Mouse (Mus musculus): ENCODE results near the gene Stk4. TPM values are rescaled to one million over a fixed set of nuclear protein-coding genes. Genes with fewer than 3 reads are reported as not detected.

The Stk4 gene
- 21.1 and 24.0 TPM in 2 replicates for polyA plus RNA-seq (2015; fragmentation: Nextera tagmentation; extraction: Ambion mirVana)

- peaks cover 32% of the 10 kb centered on the region for H3K4me1 ChIP-seq (replicated peaks)
- H3K27me3 ChIP-seq, result no peaks in the 10 kb centered on the region
- peak; percentile 50 for ATAC-seq (ENCODE audit: low FRiP score)
- H3K9ac ChIP-seq, result peak within 1 kb of the TSS; percentile 89
- H3K4me2 ChIP-seq, result peak within 1 kb of the TSS; percentile 91
- H3K4me3 ChIP-seq, result peak within 1 kb of the TSS; percentile 97
- H3K36me3 ChIP-seq, result peaks cover 17% of the 10 kb centered on the region
- WGBS, result under 1% methylated on average over 45 of the region's 45 CpGs
- H3K27ac ChIP-seq, result peak within 1 kb of the TSS; percentile 91
- no peaks in the 10 kb centered on the region for H3K9me3 ChIP-seq
These were observed at the start of gene Stk4 for GRCm38 (mm10) chr2:164070142-164070764. Gene Stk4 (plus strand): TSS chr2:164070322.

- WGBS, result 60% methylated on average over 2 of the region's 2 CpGs
- ATAC-seq (ENCODE audit: low FRiP score), result no peak
- no peak overlapping the region for H3K9ac ChIP-seq
- H3K9me3 ChIP-seq, result no peaks in the 10 kb centered on the region
- no peaks in the 10 kb centered on the region for H3K27me3 ChIP-seq
- H3K4me2 ChIP-seq, result no peak overlapping the region
- no peak overlapping the region for H3K27ac ChIP-seq
- peaks cover 34% of the 10 kb centered on the region for H3K36me3 ChIP-seq
- no peak overlapping the region for H3K4me3 ChIP-seq
- no peaks in the 10 kb centered on the region for H3K4me1 ChIP-seq (replicated peaks)
These were observed 48.0 kb upstream of the Stk4 start for GRCm38 (mm10) chr2:164022104-164022503.

- H3K27me3 ChIP-seq, result no peaks in the 10 kb centered on the region
- no peak for ATAC-seq (ENCODE audit: low FRiP score)
- no peaks in the 10 kb centered on the region for H3K9me3 ChIP-seq
- H3K4me2 ChIP-seq, result no peak within 1 kb of the TSS
- no peak within 1 kb of the TSS for H3K4me3 ChIP-seq
- no peaks in the 10 kb centered on the region for H3K4me1 ChIP-seq (replicated peaks)
- WGBS, result 83% methylated on average over 16 of the region's 16 CpGs
- no peak within 1 kb of the TSS for H3K9ac ChIP-seq
- peaks cover 4% of the 10 kb centered on the region; the same call in 1 of the 2 replicates for H3K36me3 ChIP-seq
- no peak within 1 kb of the TSS for H3K27ac ChIP-seq
These were observed 45.0 kb upstream of the Stk4 start, which contains the start of gene Pabpc1l for GRCm38 (mm10) chr2:164025150-164025549. Gene Pabpc1l (plus strand): TSS chr2:164025450.

- Histone ChIP-seq H3K36me3 (no peaks in the 10 kb centered on the region), H3K27ac (no peak overlapping the region), H3K9ac (no peak overlapping the region), H3K9me3 (no peaks in the 10 kb centered on the region), H3K27me3 (no peaks in the 10 kb centered on the region), H3K4me1 (replicated peaks) (no peaks in the 10 kb centered on the region), H3K4me2 (no peak overlapping the region), H3K4me3 (no peak overlapping the region)
- ATAC-seq (ENCODE audit: low FRiP score), result no peak
- 78% methylated on average over 10 of the region's 10 CpGs for WGBS
These were observed 39.0 kb upstream of the Stk4 start for GRCm38 (mm10) chr2:164031147-164031546.

- 95% methylated on average over 3 of the region's 3 CpGs for WGBS
- ATAC-seq (ENCODE audit: low FRiP score), result no peak
These were observed 37.1 kb upstream of the Stk4 start for GRCm38 (mm10) chr2:164032973-164033372.

GRCm38 (mm10) chr2:164036520-164037019, 33.6 kb upstream of the Stk4 start:
- Histone ChIP-seq H3K36me3 (no peaks in the 10 kb centered on the region), H3K27ac (no peak overlapping the region), H3K9ac (no peak overlapping the region), H3K4me3 (no peak overlapping the region), H3K9me3 (no peaks in the 10 kb centered on the region), H3K4me1 (replicated peaks) (no peaks in the 10 kb centered on the region; the same call in 1 of the 2 replicates), H3K4me2 (no peak overlapping the region), H3K27me3 (no peaks in the 10 kb centered on the region)
- WGBS, result 57% methylated on average over 10 of the region's 10 CpGs
- no peak for ATAC-seq (ENCODE audit: low FRiP score)

More at GRCm38 (mm10) chr2:164032973-164033372, 37.1 kb upstream of the Stk4 start:
- Histone ChIP-seq H3K9me3 (no peaks in the 10 kb centered on the region), H3K4me2 (no peak overlapping the region), H3K27me3 (no peaks in the 10 kb centered on the region), H3K9ac (no peak overlapping the region), H3K4me1 (replicated peaks) (no peaks in the 10 kb centered on the region; the same call in 1 of the 2 replicates), H3K27ac (no peak overlapping the region), H3K4me3 (no peak overlapping the region), H3K36me3 (no peaks in the 10 kb centered on the region)

GRCm38 (mm10) chr2:164038407-164039028, 31.6 kb upstream of the Stk4 start:
- no peak overlapping the region for H3K4me2 ChIP-seq
- H3K36me3 ChIP-seq, result no peaks in the 10 kb centered on the region
- ATAC-seq (ENCODE audit: low FRiP score), result peak; percentile 36; the same call in 1 of the 2 replicates
- no peaks in the 10 kb centered on the region for H3K27me3 ChIP-seq
- no peaks in the 10 kb centered on the region; the same call in 1 of the 2 replicates for H3K4me1 ChIP-seq (replicated peaks)
- no peak overlapping the region for H3K9ac ChIP-seq
- no peak overlapping the region for H3K4me3 ChIP-seq
- whole genome bisulfite sequencing, result 96% methylated on average over 1 of the region's 1 CpGs
- no peak overlapping the region for H3K27ac ChIP-seq
- no peaks in the 10 kb centered on the region for H3K9me3 ChIP-seq

GRCm38 (mm10) chr2:164040949-164041348, 29.2 kb upstream of the Stk4 start:
- H3K4me3 ChIP-seq, result no peak overlapping the region
- H3K27ac ChIP-seq, result no peak overlapping the region
- 90% methylated on average over 6 of the region's 6 CpGs for WGBS
- H3K36me3 ChIP-seq, result no peaks in the 10 kb centered on the region
- no peak for ATAC-seq (ENCODE audit: low FRiP score)
- H3K4me1 ChIP-seq (replicated peaks), result no peaks in the 10 kb centered on the region; the same call in 1 of the 2 replicates
- no peak overlapping the region for H3K4me2 ChIP-seq
- H3K9ac ChIP-seq, result no peak overlapping the region
- no peaks in the 10 kb centered on the region for H3K9me3 ChIP-seq
- no peaks in the 10 kb centered on the region for H3K27me3 ChIP-seq

GRCm38 (mm10) chr2:164041523-164041922, 28.6 kb upstream of the Stk4 start:
- no peak overlapping the region for H3K9ac ChIP-seq
- H3K27me3 ChIP-seq, result no peaks in the 10 kb centered on the region
- no peak overlapping the region for H3K4me2 ChIP-seq
- WGBS, result 95% methylated on average over 2 of the region's 2 CpGs
- H3K27ac ChIP-seq, result no peak overlapping the region
- no peak overlapping the region for H3K4me3 ChIP-seq
- H3K9me3 ChIP-seq, result no peaks in the 10 kb centered on the region
- no peaks in the 10 kb centered on the region for H3K36me3 ChIP-seq
- no peak for ATAC-seq (ENCODE audit: low FRiP score)
- no peaks in the 10 kb centered on the region; the same call in 1 of the 2 replicates for H3K4me1 ChIP-seq (replicated peaks)

- H3K27ac ChIP-seq, result no peak overlapping the region
- peaks cover 17% of the 10 kb centered on the region for H3K36me3 ChIP-seq
- H3K27me3 ChIP-seq, result no peaks in the 10 kb centered on the region
- H3K4me2 ChIP-seq, result peak overlapping the region; percentile 47
- H3K4me3 ChIP-seq, result peak overlapping the region; percentile 29
- 5% methylated on average over 12 of the region's 16 CpGs for WGBS
- H3K9me3 ChIP-seq, result no peaks in the 10 kb centered on the region
- ATAC-seq (ENCODE audit: low FRiP score), result no peak; the same call in 1 of the 2 replicates
- no peak overlapping the region for H3K9ac ChIP-seq
- H3K4me1 ChIP-seq (replicated peaks), result peaks cover 3% of the 10 kb centered on the region
These were observed 22.9 kb upstream of the Stk4 start for GRCm38 (mm10) chr2:164047197-164047690.

- WGBS, result 94% methylated on average over 8 of the region's 8 CpGs
- no peak overlapping the region for H3K4me2 ChIP-seq
- H3K27ac ChIP-seq, result no peak overlapping the region
- H3K4me1 ChIP-seq (replicated peaks), result no peaks in the 10 kb centered on the region
- H3K9me3 ChIP-seq, result no peaks in the 10 kb centered on the region
- peaks cover 71% of the 10 kb centered on the region for H3K36me3 ChIP-seq
- no peak overlapping the region for H3K9ac ChIP-seq
- no peaks in the 10 kb centered on the region for H3K27me3 ChIP-seq
- no peak overlapping the region for H3K4me3 ChIP-seq
- ATAC-seq (ENCODE audit: low FRiP score), result no peak
These were observed 16.4 kb upstream of the Stk4 start for GRCm38 (mm10) chr2:164053767-164054166.

- ATAC-seq (ENCODE audit: low FRiP score), result no peak
- Histone ChIP-seq H3K4me2 (no peak overlapping the region), H3K4me1 (replicated peaks) (no peaks in the 10 kb centered on the region), H3K27ac (no peak overlapping the region), H3K27me3 (no peaks in the 10 kb centered on the region), H3K9me3 (no peaks in the 10 kb centered on the region), H3K9ac (no peak overlapping the region), H3K4me3 (no peak overlapping the region), H3K36me3 (peaks cover 80% of the 10 kb centered on the region)
- 96% methylated on average over 8 of the region's 8 CpGs for WGBS
These were observed 15.5 kb upstream of the Stk4 start for GRCm38 (mm10) chr2:164054671-164055070.

Data from hindbrain, embryonic 13.5 days (tissue).